Mouse (Mus musculus) small intestine, adult 2 months (tissue): ENCODE data around the gene Efnb2.

Source experiments
- CTCF ChIP-seq: fragments of 200-500 bp; IDR thresholded peaks from 2 replicates; pipeline ENCODE4 v1.5.1; 2012; ENCODE audit warnings: low read depth, mild to moderate bottlenecking, control low read depth, inconsistent platforms, low read length, moderate library complexity, mixed read lengths; ENCODE audit not compliant: insufficient replicate concordance, insufficient read length; ENCODE audit errors: extremely low read depth
- POLR2A ChIP-seq: fragments of 200-500 bp; IDR thresholded peaks from 2 replicates; pipeline ENCODE4 v1.6.1; 2012; ENCODE audit warnings: low read depth, mild to moderate bottlenecking, control low read depth, inconsistent platforms, low read length, moderate library complexity

DNA sequence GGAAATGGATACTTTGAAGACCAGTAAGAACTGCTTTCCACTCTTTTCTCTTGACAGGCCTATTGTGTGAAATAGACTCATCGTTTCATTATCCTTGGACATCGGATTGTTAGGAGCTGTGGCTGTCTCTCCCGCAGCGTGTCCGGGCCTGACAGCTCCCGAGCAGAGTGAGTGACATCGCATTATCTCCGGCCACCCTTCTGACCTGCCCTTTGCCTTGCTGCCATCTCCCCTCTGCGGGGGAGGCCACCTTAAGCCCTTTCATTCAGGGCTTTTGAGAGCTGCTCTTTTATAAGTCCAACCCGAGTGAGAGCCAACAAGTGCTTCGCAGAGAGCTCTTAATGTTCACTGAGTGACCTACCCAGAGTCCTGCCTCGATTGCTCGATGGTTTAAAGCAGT lies 63.6 kb downstream of the Efnb2 start:
- TF ChIP-seq POLR2A, result no peak
- no peak for TF ChIP-seq CTCF
